Mouse (Mus musculus) ES-E14 (cell line): ENCODE results near the gene Hebp1. TPM values are rescaled to one million over a fixed set of nuclear protein-coding genes. Genes with fewer than 3 reads are reported as not detected.

Experiments
- DNase-seq: peaks from one replicate; pipeline ENCODE4 v3.0.0-alpha.2; 2013; ENCODE audit warnings: low read depth, low spot score
- H3K27ac ChIP-seq: 2 replicates; pipeline ENCODE4 v1.5.1; 2012; ENCODE audit warnings: low read depth, mild to moderate bottlenecking, low read length, moderate library complexity, mixed read lengths; ENCODE audit not compliant: poor library complexity, insufficient read depth, severe bottlenecking
- H3K36me3 ChIP-seq: 2 replicates; pipeline ENCODE4 v1.6.1; 2012; ENCODE audit warnings: mild to moderate bottlenecking, low read length, moderate library complexity, mixed read lengths; ENCODE audit not compliant: control insufficient read depth, poor library complexity, insufficient read depth, severe bottlenecking
- H3K4me1 ChIP-seq, 2 experiments: fragments of 150-350 bp in 1 of 2; sonication (generic) in 1 of 2; 2 replicates each; pipeline ENCODE4 v1.6.1; 2012; ENCODE audit warnings: low read length in 2 of 2, mild to moderate bottlenecking in 1 of 2, mixed read lengths in 1 of 2; ENCODE audit not compliant: control insufficient read depth in 2 of 2, insufficient read depth in 2 of 2, poor library complexity in 1 of 2
- H3K4me3 ChIP-seq, 2 experiments: fragments of 150-350 bp in 1 of 2; sonication (generic) in 1 of 2; 2 replicates each; pipeline ENCODE4 v1.5.1; 2012; ENCODE audit warnings: low read length in 2 of 2, low read depth in 1 of 2, mild to moderate bottlenecking in 1 of 2, mixed read lengths in 1 of 2; ENCODE audit not compliant: insufficient read depth in 1 of 2, poor library complexity in 1 of 2, severe bottlenecking in 1 of 2
- H3K9ac ChIP-seq: 2 replicates; pipeline ENCODE4 v1.6.1; 2012; ENCODE audit warnings: low read depth, mild to moderate bottlenecking, low read length, mixed read lengths; ENCODE audit not compliant: poor library complexity, insufficient read depth, severe bottlenecking
- H3K9me3 ChIP-seq: fragments of 150-350 bp; sonication (generic); 2 replicates; pipeline ENCODE4 v1.6.1; 2012; ENCODE audit warnings: low read depth, mild to moderate bottlenecking, low read length; ENCODE audit not compliant: control insufficient read depth, insufficient read depth
- CHD2 ChIP-seq: IDR thresholded peaks from 2 replicates; pipeline ENCODE4 v1.6.1; 2014; ENCODE audit warnings: mild to moderate bottlenecking, low read depth, low read length, inconsistent platforms
- HCFC1 ChIP-seq: IDR thresholded peaks from 2 replicates; pipeline ENCODE4 v1.6.1; 2012; ENCODE audit warnings: low read length, inconsistent platforms, borderline replicate concordance; ENCODE audit not compliant: insufficient read depth
- MAFK ChIP-seq: IDR thresholded peaks from 2 replicates; pipeline ENCODE4 v1.6.1; 2014; ENCODE audit warnings: mild to moderate bottlenecking, low read depth, low read length, inconsistent platforms; ENCODE audit not compliant: insufficient read depth
- ZC3H11A ChIP-seq: IDR thresholded peaks from 2 replicates; pipeline ENCODE4 v1.6.1; 2012; ENCODE audit warnings: low read depth, mild to moderate bottlenecking, inconsistent platforms, low read length, borderline replicate concordance
- ZNF384 ChIP-seq: IDR thresholded peaks from 2 replicates; pipeline ENCODE4 v1.6.1; 2012; ENCODE audit warnings: low read depth, low read length, inconsistent platforms
- in situ Hi-C, 2 experiments: fragments of 600-800 bp; cut with MboI; formaldehyde crosslinking; loops; one replicate each; pipeline ENCODE4 v1.15.1; 2025; ENCODE audit warnings: low sequenced_read_pairs in 2 of 2, inconsistent platforms in 1 of 2; ENCODE audit not compliant: unreplicated experiment in 2 of 2
- total RNA-seq: library from RNA; depleted of rRNA; stranded (reverse); fragments of 300-350 nt; gene quantifications from 2 replicates; pipeline ENCODE4 v1.2.3, GENCODE M21; 2012

Gene Hebp1
- total RNA-seq, 1 experiment = 22.4 TPM

- Histone ChIP-seq H3K9ac (no peak overlapping the region), H3K9me3 (no peaks in the 10 kb centered on the region), H3K4me1 (peaks cover 0 to 2% of the 10 kb centered on the region in 2 experiments; a peak in 1 of 4 replicates), H3K27ac (no peak overlapping the region), H3K4me3 (no peak overlapping the region), H3K36me3 (no peaks in the 10 kb centered on the region)
- in situ Hi-C loops = no loop called here
- DNase-seq = no peak
- TF ChIP-seq HCFC1 (no peak), ZNF384 (no peak), MAFK (no peak), ZC3H11A (no peak)
Measured at GRCm38 (mm10) chr6:135200122-135200957, 2.5 kb upstream of the Hebp1 start.

GRCm38 (mm10) chr6:135198726-135199125 is 904 bp upstream of the Hebp1 start:
- Histone ChIP-seq H3K4me1 (peaks cover 3 to 6% of the 10 kb centered on the region in 2 experiments; a peak in 3 of 4 replicates), H3K9me3 (no peaks in the 10 kb centered on the region), H3K9ac (no peak overlapping the region), H3K4me3 (peak overlapping the region in 1 of 2 experiments; percentile 79; a peak in 1 of 4 replicates), H3K27ac (no peak overlapping the region), H3K36me3 (no peaks in the 10 kb centered on the region)
- in situ Hi-C loops = no loop called here
- TF ChIP-seq ZC3H11A (no peak), CHD2 (no peak)
- DNase-seq = no peak

- no peak overlapping the region for H3K27ac ChIP-seq
- DNase-seq = no peak
- H3K9me3 ChIP-seq = no peaks in the 10 kb centered on the region
- in situ Hi-C loops = no loop called here
- H3K9ac ChIP-seq = peak overlapping the region; percentile 74; the same call in 1 of the 2 replicates
- no peaks in the 10 kb centered on the region for H3K36me3 ChIP-seq
- H3K4me3 ChIP-seq = peak overlapping the region; percentile 79 to 84
- no peak for TF ChIP-seq HCFC1
- no peak for TF ChIP-seq CHD2
- no peak for TF ChIP-seq MAFK
- H3K4me1 ChIP-seq = peaks cover 8 to 13% of the 10 kb centered on the region in 2 experiments
Measured at GRCm38 (mm10) chr6:135197446-135197845, 376 bp downstream of the Hebp1 start.

GRCm38 (mm10) chr6:135196707-135197106 is 1.1 kb downstream of the Hebp1 start:
- TF ChIP-seq HCFC1 (no peak), MAFK (no peak), ZC3H11A (no peak), ZNF384 (no peak), CHD2 (no peak)
- Histone ChIP-seq H3K4me3 (no peak overlapping the region), H3K9ac (no peak overlapping the region), H3K9me3 (no peaks in the 10 kb centered on the region), H3K36me3 (no peaks in the 10 kb centered on the region), H3K4me1 (peaks cover 8 to 13% of the 10 kb centered on the region in 2 experiments), H3K27ac (no peak overlapping the region)
- in situ Hi-C loops = no loop called here
- DNase-seq = no peak

GRCm38 (mm10) chr6:135194907-135195306 is 2.9 kb downstream of the Hebp1 start:
- DNase-seq = no peak
- no peak overlapping the region for H3K4me3 ChIP-seq
- H3K27ac ChIP-seq = no peak overlapping the region
- peaks cover 8 to 15% of the 10 kb centered on the region in 2 experiments for H3K4me1 ChIP-seq
- TF ChIP-seq CHD2 = no peak
- no peak for TF ChIP-seq HCFC1
- TF ChIP-seq ZNF384 = no peak
- no peak for TF ChIP-seq MAFK
- TF ChIP-seq ZC3H11A = no peak
- in situ Hi-C loops = no loop called here
- H3K36me3 ChIP-seq = no peaks in the 10 kb centered on the region
- H3K9ac ChIP-seq = no peak overlapping the region
- no peaks in the 10 kb centered on the region for H3K9me3 ChIP-seq
